Mouse (Mus musculus) T-helper 17 cell (primary cell): Measurements from ENCODE around the gene Vrk2.

Experiments
- in situ Hi-C, 2 experiments: fragments of 300-600 bp; cut with MboI, MseI; formaldehyde crosslinking; loops; 1 replicate in 1 of 2; 2 replicates in 1 of 2; pipeline ENCODE4 v1.15.1; 2025; ENCODE audit warnings: high pct_unique_total_duplicates in 2 of 2

The Vrk2 gene

DNA sequence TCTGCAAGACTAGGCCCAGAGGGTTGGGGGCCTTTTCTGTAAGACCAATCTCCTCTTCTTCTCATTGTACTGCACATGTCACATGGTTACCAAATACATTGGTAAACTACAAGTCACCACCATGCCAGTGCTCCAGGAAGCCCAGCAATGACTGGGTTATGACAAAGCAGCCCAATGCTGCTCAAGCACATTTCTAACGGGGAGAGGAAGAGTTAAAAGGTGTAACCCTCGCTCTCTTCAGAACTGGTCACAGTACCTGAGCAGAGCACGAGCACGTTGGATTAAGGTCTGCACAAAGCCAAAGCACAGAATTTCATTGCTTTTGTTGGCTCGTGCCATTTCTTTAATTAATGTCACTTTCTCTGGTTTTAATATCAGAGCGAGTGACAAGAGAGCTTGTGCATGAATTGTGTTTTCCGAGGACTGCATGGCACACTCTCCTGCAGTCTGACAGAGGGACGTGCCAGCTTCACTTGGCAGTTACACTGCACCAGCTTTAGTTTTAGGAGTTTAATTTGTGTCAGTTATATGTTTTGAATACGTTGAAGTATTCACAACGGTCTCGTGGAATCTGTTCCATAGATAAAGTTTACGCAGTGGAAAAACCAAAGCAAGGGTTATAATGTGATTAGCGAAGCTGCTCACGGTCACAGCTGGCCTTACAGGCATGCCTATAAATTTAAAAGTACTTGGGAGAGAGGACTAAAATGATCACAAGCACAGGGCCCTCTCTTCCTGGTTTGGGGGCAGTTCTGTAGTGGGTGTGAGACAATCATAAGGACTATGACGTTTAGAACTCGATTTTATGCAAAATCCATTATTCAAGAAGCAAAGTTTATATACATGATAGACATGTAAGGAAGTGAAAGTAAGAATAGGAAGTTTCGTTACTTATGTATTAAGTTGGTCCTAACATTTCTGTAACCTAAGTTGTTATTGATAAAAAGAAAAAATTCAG is 8.1 kb downstream of the Vrk2 start:
- in situ Hi-C loops = loop anchor here in 1 of 2 experiments (5.0 kb wide), 1 partner anchor 52 kb away; no protein-coding TSS in a partner anchor

DNA sequence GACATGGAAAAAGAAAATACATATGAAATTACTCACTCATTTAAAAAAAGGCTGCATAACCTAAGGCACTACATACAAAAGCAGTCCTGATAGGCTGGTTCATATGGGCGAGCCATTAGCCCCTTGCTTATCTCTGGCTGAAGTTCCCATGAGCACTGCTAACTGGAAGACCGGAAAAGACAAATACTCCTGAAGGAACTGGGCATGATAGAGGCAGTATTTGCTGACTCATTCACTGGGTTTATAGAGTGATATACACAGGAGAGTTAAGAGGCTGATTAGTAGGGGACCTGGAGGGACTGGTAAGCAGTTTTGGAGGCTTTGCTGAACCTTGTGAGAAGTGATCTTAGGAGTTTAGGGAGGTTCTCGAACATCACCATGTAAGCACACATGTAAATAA is 42.2 kb downstream of the Vrk2 start:
- in situ Hi-C loops = loop anchor here in 1 of 2 experiments (25.0 kb wide), 1 partner anchor 411 kb away; no protein-coding TSS in a partner anchor

DNA sequence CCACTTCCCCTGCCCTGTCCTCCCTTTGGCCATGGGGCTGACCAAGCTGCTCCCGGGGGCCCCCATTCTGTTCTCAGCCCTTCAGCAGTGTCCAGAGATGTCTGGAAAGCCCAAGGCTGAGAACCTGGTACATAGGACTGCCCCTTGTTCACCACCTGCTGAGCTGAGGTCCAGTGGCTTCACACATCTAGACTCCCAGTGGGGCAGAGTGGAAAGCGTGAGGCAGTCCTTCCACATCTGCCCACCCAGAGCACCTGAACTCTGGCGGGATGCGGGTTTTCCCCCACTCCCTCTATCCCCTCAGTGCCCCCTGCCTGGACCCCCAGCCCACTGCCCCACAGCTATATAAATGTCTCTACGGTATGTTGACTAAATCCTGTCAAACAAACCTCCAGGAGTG is 56.0 kb downstream of the Vrk2 start:
- in situ Hi-C loops = no loop called here

DNA sequence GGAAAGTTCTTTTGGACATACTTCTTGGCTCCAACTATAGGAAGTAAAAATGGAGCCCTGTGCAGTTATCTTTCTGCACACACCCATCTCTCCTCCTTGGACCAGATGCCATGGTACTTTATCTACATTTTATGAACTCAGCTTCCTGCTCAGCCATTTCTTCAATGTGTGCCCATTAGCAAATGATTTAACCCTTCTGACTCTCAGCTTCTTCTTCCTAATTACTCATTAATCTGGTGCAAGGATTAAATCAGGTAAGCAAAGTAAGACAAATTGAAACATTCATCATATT is 60.0 kb downstream of the Vrk2 start:
- in situ Hi-C loops = no loop called here

DNA sequence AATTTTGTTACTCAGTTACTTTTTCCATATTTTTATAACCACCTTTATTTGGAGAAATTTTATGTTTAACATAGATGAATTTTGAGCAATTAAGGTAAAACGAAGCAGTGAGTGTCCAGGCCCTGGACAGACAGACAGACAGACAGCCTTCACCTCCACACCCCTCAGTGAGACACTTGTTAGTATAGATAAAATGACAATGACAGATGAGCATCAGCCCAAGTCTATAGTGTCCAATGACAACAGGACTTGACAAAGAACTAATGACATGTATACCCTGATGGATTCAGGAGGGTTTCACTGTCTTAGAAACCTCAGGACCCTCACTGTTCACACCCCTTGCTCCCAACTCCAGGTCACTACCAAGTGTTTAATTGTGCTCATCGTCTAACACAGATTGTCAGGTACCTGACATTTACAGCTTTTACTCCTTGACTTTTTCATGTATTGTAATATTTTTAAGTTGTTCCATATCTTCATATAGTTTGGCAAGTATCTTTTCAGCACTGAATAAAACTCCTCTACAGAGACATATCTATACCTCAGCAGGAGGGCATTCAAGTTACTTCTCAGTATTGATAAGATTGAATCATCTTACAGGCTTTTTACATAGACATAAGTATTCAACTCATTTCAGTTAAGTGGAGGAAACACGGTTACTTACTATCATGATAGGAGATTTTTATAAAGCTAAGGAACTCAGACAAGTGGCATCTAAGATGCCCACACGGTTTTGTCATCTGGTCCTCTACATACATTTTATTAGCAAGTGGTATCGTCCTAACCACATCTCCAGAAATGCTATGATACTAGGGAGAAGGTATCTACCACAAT is 60.6 kb downstream of the Vrk2 start:
- in situ Hi-C loops = no loop called here

DNA sequence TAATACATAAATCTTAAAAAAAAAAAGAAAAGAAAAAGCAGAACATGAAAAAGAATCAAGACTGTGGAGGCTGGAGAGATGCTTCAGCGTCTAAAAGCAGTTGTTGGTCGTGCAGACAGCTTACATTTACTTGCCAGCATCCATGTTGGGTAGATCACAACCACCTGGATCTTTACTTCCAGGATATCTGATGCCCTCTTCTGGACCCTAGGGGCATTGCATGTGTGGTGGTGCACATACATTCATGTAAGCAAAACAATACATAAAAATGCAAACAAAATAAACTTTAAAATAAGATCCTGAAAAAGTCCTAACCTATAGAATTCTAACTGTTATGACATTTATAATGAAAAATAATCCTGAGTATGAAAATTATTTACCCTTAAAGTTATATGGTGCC is 66.9 kb downstream of the Vrk2 start:
- in situ Hi-C loops = no loop called here

DNA sequence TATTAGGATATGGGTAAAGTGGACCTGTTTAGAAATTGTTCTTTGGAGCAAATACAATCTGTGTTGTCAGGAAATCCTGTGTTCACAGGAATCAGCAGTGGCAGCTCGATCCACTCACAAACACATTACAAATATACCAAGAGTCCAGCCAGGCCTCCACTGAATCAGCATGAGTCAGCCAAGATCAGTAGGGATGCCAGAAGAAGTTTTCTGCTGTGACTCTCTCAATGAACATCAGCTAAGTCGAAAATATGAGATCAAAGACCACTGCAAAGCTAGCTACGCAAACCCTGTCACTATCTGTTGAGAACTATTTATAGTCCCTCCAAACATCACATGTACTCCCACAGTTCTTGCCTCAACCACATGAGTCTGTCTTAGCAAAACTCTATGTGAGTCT is 74.8 kb downstream of the Vrk2 start:
- in situ Hi-C loops = no loop called here

DNA sequence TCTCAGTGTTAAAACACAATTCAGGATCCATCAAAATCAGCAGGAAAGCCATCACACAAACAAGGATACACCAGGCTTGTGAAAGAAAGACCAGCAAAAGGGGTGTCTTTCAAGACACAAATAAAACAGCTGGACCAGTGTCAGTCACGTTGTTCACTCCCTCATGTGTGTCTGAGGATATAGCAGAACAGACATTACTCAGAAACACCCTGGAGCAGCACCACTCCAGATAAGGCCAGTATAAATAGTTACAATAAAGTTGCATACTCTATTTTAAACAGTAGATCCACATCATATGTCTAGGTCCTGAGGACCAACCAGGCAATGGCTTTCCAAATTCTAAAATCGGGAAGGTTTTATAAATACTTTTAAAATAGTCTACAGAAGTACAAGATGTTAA is 77.7 kb downstream of the Vrk2 start:
- in situ Hi-C loops = no loop called here

DNA sequence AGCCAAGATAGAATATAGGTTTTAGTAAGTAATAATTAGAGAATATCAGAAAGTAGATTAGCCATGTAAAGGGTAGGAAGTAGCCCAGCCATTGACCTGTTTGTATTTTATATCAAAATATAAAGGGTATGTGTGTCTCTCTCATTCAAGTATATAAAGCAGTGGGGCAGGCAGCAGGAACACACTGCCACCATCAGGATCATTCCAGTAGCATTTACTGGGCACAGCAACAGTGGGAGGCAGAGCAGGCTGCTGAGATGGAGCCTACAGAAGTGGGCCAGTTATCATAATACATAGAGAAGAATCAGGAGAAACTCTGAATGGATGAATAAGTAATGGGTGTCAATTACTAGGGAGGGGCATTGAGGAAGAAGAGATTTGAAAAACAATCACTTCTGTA is 80.1 kb downstream of the Vrk2 start:
- in situ Hi-C loops = no loop called here

DNA sequence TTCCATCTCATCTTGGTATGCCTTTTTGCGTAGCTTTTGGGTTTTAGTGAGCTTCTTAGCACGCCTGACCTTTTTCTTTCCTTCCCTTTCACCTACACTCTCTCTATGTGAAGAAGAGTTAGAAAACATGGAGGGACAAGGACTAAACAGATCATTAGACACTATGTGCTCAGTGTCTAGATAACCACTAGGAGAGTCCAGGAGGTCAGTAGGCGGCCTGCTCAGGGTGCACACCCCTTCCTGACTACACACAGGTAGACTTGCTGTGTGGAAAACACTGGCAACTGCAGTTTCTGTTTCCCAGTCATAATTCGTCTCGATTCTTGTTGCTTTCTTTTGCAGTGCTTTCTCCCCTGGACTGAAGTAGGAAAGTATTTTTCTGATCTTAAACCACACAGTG is 97.8 kb downstream of the Vrk2 start:
- in situ Hi-C loops = no loop called here

DNA sequence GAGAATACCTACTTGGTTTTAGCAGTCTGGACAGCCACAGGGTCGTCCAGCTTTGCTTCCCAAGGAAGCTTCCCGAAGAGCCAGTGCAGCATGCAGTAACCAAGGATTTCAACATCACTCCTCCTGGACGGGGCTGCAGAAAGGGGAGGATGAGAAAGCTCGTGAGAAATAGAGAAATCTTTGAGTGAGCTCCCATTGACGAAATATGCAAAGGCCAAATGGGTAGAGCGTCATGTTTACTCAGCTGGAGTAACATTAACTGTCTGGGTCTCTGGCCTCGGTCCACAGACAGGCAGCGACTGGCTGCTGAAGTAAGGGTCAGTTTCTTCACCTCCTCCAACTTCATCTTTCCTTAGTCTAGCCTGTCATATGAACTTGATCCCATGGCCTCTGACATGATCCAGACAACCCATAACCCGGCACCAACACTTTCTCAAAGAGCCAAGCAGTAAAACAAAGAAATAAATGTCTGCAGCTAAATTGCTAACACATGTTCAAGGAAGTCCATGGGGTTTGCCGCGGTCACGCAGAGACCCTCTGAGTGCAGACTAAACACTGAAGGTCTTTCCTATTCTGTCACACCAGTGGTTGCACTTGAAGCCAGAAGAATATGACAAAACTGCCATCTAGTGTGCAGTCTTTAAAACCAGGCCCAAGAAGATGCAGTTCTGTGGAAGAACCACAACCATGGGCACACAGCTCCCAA is 103.9 kb downstream of the Vrk2 start:
- in situ Hi-C loops = no loop called here

DNA sequence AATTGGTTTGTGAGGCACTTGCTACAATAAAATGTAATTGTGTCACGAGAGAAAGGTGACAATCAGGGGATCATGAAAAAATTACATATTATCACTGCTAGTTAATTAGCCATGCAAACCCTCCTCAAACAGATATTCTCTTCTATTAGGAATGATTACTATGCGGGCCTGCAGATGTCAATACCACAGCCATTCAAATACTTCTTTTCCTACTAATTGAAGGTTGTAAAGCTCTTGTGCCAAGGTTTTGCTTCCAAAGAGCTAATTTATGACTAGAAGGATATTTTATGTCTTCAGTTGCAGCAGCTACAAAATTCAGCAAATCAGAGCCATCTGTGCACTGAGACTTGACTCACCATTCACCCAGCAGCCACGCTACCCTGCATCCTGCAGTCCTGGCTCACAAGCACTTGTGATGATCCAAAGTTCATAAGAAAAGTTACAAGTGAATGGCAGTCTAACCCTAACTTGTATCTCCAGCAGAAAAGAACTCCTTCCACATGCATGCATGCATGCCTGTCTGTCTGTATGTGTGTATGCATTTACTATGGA is 112.0 kb downstream of the Vrk2 start:
- in situ Hi-C loops = no loop called here

DNA sequence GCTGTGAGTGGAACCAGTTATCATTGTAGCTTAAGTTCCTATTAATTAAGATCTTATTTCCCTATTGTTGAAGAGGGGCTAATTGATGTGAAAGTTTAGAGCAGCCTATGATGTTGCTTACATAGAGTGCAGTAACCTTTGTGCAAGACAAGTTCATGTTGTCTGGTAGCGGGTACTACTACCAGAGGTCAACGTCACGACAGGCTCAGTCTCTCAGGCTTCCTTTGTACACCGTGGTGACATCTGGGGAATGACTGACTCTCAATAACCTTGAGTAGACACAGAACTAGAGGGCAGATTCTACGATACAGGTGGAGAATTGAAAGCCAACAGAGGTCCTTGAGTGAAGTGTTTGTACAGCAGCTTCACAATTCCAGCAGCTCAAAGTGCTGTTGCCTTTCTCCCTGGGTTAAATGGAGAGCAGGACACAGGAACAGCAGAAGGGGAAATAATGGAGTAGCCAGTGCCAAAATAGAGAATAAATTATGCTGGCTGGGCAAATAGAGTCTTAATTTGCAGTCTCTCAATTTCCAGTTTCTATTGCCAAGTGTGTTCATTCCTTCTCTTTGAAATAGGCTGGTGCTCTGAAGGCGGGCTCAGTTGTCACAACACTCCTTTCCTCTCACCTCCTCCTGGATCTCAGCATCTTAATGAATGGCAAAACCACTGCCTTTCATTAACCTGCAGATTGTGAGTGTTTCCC is 116.6 kb downstream of the Vrk2 start:
- in situ Hi-C loops = no loop called here

DNA sequence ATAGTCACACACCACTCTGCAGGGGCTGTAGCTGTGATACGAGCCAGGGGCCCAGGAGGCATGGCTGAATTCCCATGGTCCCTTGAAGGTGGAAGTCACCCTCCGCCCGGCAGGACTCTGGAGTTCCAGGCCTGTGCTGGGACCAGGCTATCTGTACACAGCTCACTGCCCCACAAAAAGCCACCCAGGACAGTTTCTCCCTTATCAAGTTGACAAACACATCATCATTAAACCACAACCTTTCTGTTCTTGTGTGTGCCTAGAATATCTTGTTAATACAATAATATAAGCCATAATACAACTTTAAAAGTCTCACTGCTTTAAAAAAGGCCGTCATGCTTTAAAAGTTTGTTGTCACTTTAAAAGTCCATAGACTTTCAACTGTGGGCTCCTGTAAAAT is 139.7 kb downstream of the Vrk2 start:
- in situ Hi-C loops = no loop called here

DNA sequence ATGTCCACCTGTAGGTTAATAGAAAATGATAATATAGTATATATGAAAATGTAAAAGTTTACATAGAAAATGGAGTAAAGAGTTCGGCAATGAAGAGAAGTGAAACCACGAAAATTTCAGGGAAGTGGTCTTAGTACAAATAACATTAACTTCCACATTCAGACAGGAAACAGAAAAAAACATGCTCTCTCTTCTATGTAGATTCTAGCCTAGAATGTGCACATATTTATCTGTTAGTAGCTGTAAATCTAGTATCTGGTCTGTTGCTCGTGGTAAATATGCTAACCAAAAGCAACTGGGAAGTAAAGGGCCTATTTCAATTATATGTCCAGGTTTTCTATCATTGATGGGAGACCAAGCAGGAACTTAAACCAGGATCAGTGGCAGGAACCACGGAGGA is 141.1 kb downstream of the Vrk2 start:
- in situ Hi-C loops = no loop called here

DNA sequence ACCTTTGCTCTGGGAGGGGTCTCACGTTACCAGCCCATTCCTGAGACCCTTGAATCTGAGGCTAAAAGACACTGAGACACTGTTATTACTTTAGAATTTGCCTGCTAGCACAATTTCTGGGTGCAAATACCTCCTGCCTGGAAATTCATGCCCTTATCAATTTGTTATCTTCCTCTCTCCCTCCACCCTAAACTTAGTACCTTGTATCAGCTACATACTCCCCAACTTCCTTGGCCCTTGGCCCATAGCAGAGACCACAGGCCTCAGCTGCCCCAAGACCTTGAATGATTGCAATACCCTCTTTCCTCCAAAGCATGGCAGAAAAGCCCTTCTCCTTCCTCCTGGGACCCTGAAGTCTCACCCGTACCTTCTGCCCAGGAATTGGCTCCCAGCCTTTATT is 142.6 kb downstream of the Vrk2 start:
- in situ Hi-C loops = no loop called here

DNA sequence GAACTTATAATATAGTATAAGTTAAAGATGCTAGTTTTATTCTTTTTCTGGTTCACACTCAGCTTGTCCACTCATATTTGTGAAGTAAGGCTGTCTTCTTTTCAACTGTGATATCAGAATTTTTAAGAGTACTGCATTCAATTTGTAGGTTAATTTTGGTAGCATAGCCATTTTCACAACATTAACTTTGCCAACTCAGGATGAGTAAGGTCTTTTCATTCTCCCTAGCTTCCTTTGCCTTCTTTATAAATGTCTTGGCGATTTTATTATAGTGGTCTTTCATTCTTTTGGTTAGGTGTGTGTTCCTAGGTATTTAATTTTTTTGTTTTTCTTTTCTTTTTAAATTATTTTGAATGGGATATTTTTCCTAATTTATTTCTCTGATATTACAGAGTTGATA is 143.2 kb downstream of the Vrk2 start:
- in situ Hi-C loops = no loop called here

DNA sequence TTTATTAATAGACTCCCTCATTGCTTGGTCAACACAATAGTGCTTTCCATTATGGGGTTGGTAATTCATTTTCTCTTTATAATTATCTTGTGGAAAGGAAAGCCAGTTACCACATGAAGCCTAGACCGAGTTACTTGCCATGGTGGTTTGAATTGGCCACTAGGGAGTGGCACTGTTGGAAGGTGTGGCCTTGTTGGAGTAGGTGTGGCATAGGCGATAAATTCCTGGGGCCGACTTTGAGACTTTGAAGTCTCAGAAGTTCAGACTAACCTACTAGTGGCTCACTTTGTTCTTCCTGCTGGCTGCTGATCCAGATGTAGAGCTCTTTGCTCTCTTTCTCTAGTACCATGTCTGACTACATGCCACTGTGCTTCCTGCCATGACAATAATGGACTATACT is 144.0 kb downstream of the Vrk2 start:
- in situ Hi-C loops = no loop called here

DNA sequence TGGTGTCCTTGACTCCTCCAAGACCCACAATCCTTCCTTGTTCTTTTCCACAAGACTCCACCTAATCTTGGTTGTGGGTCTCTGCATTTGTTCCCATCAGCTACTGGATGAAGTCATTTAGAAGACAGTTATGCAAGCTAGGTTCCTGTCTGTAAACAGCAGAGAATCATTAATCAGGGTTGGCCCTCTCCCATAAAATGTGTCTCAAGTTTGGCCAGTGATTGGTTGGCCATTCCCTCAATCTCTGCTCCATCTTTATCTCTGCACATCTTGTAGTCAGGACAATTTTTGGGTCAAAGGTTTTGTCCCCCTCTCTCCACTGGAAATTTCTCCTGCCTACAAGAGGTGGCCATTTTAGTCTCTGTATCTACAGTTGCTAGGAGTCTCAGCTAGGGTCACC is 149.4 kb downstream of the Vrk2 start:
- in situ Hi-C loops = no loop called here

DNA sequence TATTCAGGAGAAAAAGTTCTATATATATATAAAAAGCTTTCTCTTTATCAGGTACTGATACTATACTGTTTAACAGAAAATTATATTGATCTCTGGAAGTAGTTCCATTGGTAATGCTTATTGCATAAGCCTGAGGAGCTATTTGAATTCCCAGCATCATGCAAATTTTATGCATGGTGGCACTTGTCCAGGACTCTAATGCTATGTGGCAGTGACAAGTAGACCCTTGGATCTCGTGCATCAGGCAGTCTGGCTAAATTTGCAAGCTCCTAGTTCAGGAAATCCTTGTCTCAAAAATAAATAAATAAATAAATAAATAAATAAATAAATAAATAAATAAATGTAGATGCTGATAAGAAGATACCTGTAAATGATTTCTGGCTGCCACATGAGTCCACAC is 152.7 kb downstream of the Vrk2 start:
- in situ Hi-C loops = no loop called here

DNA sequence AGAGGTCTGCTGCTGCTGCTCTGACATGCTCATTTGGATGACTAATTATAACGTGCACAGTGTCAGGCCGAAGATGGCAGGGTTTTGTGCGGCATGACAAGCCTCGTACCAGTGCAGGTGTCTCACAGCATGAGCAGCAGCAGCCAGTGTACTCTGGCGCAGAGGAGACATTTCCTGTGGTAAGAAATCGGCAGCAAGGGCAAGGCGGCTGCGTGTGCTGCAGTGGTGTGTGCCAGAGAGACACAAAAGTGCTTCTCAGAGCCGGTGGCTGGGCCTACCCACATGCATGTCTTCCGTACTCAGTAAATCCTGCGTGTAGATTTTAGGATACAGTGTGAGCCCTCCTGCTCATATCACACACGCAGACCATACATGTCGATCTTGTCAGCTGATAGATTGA is 156.0 kb downstream of the Vrk2 start:
- in situ Hi-C loops = no loop called here
